Mouse (Mus musculus) liver, embryonic 13.5 days (tissue): Measurements from ENCODE around the gene Icos. TPM values are rescaled to one million over a fixed set of nuclear protein-coding genes. Genes with fewer than 3 reads are reported as not detected.

ENCODE experiments used
- ATAC-seq: fragments of 200-750 bp; cut with Nextera tagmentation; 2 replicates; pipeline ENCODE4 v1.8.0; 2017; ENCODE audit warnings: low read depth, mild to moderate bottlenecking, moderate number of reproducible peaks, moderate library complexity
- DNase-seq: peaks from one replicate; pipeline ENCODE4 v3.0.0; 2022
- H3K27ac ChIP-seq: fragments of 300-500 bp; sonication (generic); 2 replicates; pipeline ENCODE4 v1.5.1; 2015; ENCODE audit warnings: moderate library complexity, mild to moderate bottlenecking, inconsistent platforms
- H3K27me3 ChIP-seq: fragments of 300-500 bp; sonication (generic); 2 replicates; pipeline ENCODE4 v1.6.1; 2015; ENCODE audit warnings: mild to moderate bottlenecking, inconsistent platforms
- H3K36me3 ChIP-seq: fragments of 300-500 bp; sonication (generic); 2 replicates; pipeline ENCODE4 v1.6.1; 2015; ENCODE audit warnings: mild to moderate bottlenecking, inconsistent platforms
- H3K4me1 ChIP-seq: fragments of 300-500 bp; sonication (generic); replicated peaks from 2 replicates; pipeline ENCODE4 v1.6.1; 2015; ENCODE audit warnings: inconsistent platforms
- H3K4me2 ChIP-seq: fragments of 300-500 bp; sonication (generic); 2 replicates; pipeline ENCODE4 v1.6.1; 2015; ENCODE audit warnings: inconsistent platforms, mild to moderate bottlenecking, moderate library complexity
- H3K4me3 ChIP-seq: fragments of 300-500 bp; sonication (generic); replicated peaks from 2 replicates; pipeline ENCODE4 v1.5.1; 2015; ENCODE audit warnings: mild to moderate bottlenecking, inconsistent platforms
- H3K9ac ChIP-seq: fragments of 300-500 bp; sonication (generic); 2 replicates; pipeline ENCODE4 v1.6.1; 2015; ENCODE audit warnings: mild to moderate bottlenecking, inconsistent platforms
- H3K9me3 ChIP-seq: fragments of 300-500 bp; sonication (generic); replicated peaks from 2 replicates; pipeline ENCODE4 v1.6.1; 2016; ENCODE audit warnings: inconsistent platforms
- WGBS: fragments of 180-500 bp; shearing (Covaris S2); methylation state at CpG from one replicate; pipeline ENCODE4 v1.1.7; 2015; ENCODE audit not compliant: insufficient replicate concordance; 5-methylcytosine and 5-hydroxymethylcytosine counted together
- polyA plus RNA-seq: library from polyadenylated mRNA; unstranded; fragments of >200 nt; fragmentation: Nextera tagmentation; extraction: Ambion mirVana; gene quantifications from 2 replicates; pipeline ENCODE4 v1.2.1, GENCODE M21; 2015

The Icos gene
- polyA plus RNA-seq, 1 experiment from 2014 or later, result 0.59 TPM

DNA sequence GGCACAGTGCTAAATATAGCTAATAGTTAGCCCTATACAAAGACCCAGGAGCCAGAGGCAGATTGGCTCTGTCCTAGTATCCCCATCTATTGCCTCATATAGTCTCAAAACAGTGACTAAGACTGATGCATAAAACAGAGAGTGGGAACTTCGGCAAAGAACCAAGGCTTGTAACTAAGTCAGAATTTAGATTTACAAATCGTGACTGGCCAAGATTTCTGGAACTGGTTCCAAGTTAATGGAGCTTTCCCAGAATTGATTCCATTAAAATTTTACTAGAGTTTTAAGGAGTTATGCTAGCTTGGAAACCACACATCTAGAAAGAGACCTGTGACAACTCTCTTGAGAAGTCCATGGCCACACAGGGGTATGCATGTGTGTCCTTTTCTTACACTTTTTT is 65.1 kb downstream of the Icos start:
- H3K36me3 ChIP-seq, result no peaks in the 10 kb centered on the region
- H3K9ac ChIP-seq, result no peak overlapping the region
- no peak overlapping the region for H3K4me3 ChIP-seq
- H3K4me1 ChIP-seq, result no peaks in the 10 kb centered on the region
- H3K9me3 ChIP-seq, result no peaks in the 10 kb centered on the region
- H3K27ac ChIP-seq, result no peak overlapping the region
- WGBS, result 60% methylated on average over 2 of the region's 2 CpGs
- no peak overlapping the region for H3K4me2 ChIP-seq
- H3K27me3 ChIP-seq, result no peaks in the 10 kb centered on the region
- DNase-seq, result no peak
- ATAC-seq, result no peak

GRCm38 (mm10) chr1:61046055-61046705 is 68.5 kb downstream of the Icos start:
- Histone ChIP-seq H3K36me3 (no peaks in the 10 kb centered on the region), H3K9me3 (no peaks in the 10 kb centered on the region), H3K27me3 (no peaks in the 10 kb centered on the region), H3K4me2 (no peak overlapping the region), H3K4me3 (no peak overlapping the region), H3K4me1 (no peaks in the 10 kb centered on the region), H3K27ac (no peak overlapping the region), H3K9ac (no peak overlapping the region)
- WGBS, result 50% methylated on average over 3 of the region's 3 CpGs
- ATAC-seq, result no peak
- DNase-seq, result no peak

- no peaks in the 10 kb centered on the region for H3K36me3 ChIP-seq
- ATAC-seq, result no peak
- no peak overlapping the region for H3K4me3 ChIP-seq
- no peak for DNase-seq
- H3K27me3 ChIP-seq, result no peaks in the 10 kb centered on the region
- H3K27ac ChIP-seq, result no peak overlapping the region
- H3K4me2 ChIP-seq, result no peak overlapping the region
- H3K4me1 ChIP-seq, result no peaks in the 10 kb centered on the region
- WGBS, result 61% methylated on average over 3 of the region's 3 CpGs
- no peaks in the 10 kb centered on the region for H3K9me3 ChIP-seq
- H3K9ac ChIP-seq, result no peak overlapping the region
These were observed 69.6 kb downstream of the Icos start for GRCm38 (mm10) chr1:61047336-61047735.

Other genes with a start within 250 kb of the Icos start
- gene Ctla4, start 90.9 kb upstream of the Icos start, polyA plus RNA-seq, result not detected in 2 replicates